Mouse (Mus musculus) kidney, postnatal 0 days (tissue): ENCODE results near the gene S100a13. TPM values are rescaled to one million over a fixed set of nuclear protein-coding genes. Genes with fewer than 3 reads are reported as not detected.

ENCODE experiments used
- ATAC-seq: fragments of 200-750 bp; cut with Nextera tagmentation; replicated peaks from 2 replicates; pipeline ENCODE4 v1.8.0; 2017; ENCODE audit warnings: low read depth, moderate number of reproducible peaks, moderate TSS enrichment, moderate library complexity; ENCODE audit not compliant: low FRiP score
- DNase-seq: peaks from one replicate; pipeline ENCODE4 v3.0.0-alpha.2; 2016; ENCODE audit warnings: low spot score
- H3K27ac ChIP-seq: fragments of 300-500 bp; sonication (generic); 2 replicates; pipeline ENCODE4 v1.5.1; 2014; ENCODE audit warnings: mild to moderate bottlenecking
- H3K27me3 ChIP-seq: fragments of 300-500 bp; sonication (generic); 2 replicates; pipeline ENCODE4 v1.6.1; 2014; ENCODE audit warnings: low read length, mixed read lengths; ENCODE audit not compliant: insufficient read depth
- H3K36me3 ChIP-seq: fragments of 300-500 bp; sonication (generic); 2 replicates; pipeline ENCODE4 v1.6.1; 2014; ENCODE audit warnings: low read length, mixed read lengths; ENCODE audit not compliant: insufficient read depth
- H3K4me1 ChIP-seq: fragments of 300-500 bp; sonication (generic); replicated peaks from 2 replicates; pipeline ENCODE4 v1.6.1; 2014; ENCODE audit warnings: antibody characterized with exemption, low read length, mixed read lengths; ENCODE audit not compliant: insufficient read depth
- H3K4me2 ChIP-seq: fragments of 300-500 bp; sonication (generic); 2 replicates; pipeline ENCODE4 v1.6.1; 2014; ENCODE audit warnings: mild to moderate bottlenecking, low read length, moderate library complexity, mixed read lengths
- H3K4me3 ChIP-seq: fragments of 300-500 bp; sonication (generic); replicated peaks from 2 replicates; pipeline ENCODE4 v1.5.1; 2014; ENCODE audit warnings: low read depth, low read length
- H3K9ac ChIP-seq: fragments of 300-500 bp; sonication (generic); 2 replicates; pipeline ENCODE4 v1.6.1; 2014; ENCODE audit warnings: low read depth, low read length
- H3K9me3 ChIP-seq: fragments of 300-500 bp; sonication (generic); replicated peaks from 2 replicates; pipeline ENCODE4 v1.6.1; 2016; ENCODE audit warnings: low read length, inconsistent platforms, mixed read lengths
- CTCF ChIP-seq: IDR thresholded peaks from 2 replicates; pipeline ENCODE4 v1.5.1; 2016; ENCODE audit warnings: antibody characterized with exemption, low read depth, mild to moderate bottlenecking, moderate library complexity
- WGBS: fragments of 180-500 bp; shearing (Covaris S2); extraction: QIAGEN DNeasy Blood & Tissue Kit; methylation state at CpG from one replicate; pipeline ENCODE4 v1.1.7; 2014; 5-methylcytosine and 5-hydroxymethylcytosine counted together
- polyA plus RNA-seq: library from polyadenylated mRNA; unstranded; fragments of >200 nt; fragmentation: Nextera tagmentation; extraction: Ambion mirVana; gene quantifications from 2 replicates; pipeline ENCODE4 v1.2.1, GENCODE M21; 2015

The S100a13 gene
- polyA plus RNA-seq, 1 experiment from 2014 or later: 78.5 TPM

GRCm38 (mm10) chr3:90512948-90513642, 1.1 kb upstream of the S100a13 start:
- Histone ChIP-seq H3K36me3 (no peaks in the 10 kb centered on the region), H3K4me2 (peak overlapping the region; percentile 84), H3K9me3 (no peaks in the 10 kb centered on the region), H3K27ac (peak overlapping the region; percentile 81), H3K4me3 (peak overlapping the region; percentile 46; the same call in 1 of the 2 replicates), H3K9ac (0 out of 2 replicates have a peak overlapping the region, but pooled peaks have one; percentile 58), H3K4me1 (peaks cover 16% of the 10 kb centered on the region), H3K27me3 (no peaks in the 10 kb centered on the region)
- WGBS: 57% methylated on average over 9 of the region's 9 CpGs
- no peak for TF ChIP-seq CTCF
- DNase-seq (peak; percentile 27), ATAC-seq (no peak)

- peak overlapping the region; percentile 58 for H3K9ac ChIP-seq
- H3K36me3 ChIP-seq: no peaks in the 10 kb centered on the region
- H3K4me2 ChIP-seq: peak overlapping the region; percentile 84
- H3K9me3 ChIP-seq: no peaks in the 10 kb centered on the region
- H3K4me3 ChIP-seq: peak overlapping the region; percentile 46
- TF ChIP-seq CTCF: no peak
- no peaks in the 10 kb centered on the region for H3K27me3 ChIP-seq
- H3K27ac ChIP-seq: peak overlapping the region; percentile 81
- peaks cover 16% of the 10 kb centered on the region for H3K4me1 ChIP-seq
- ATAC-seq (peak; percentile 73), DNase-seq (peak; percentile 88)
- under 1% methylated on average over 10 of the region's 10 CpGs for WGBS
Observed at GRCm38 (mm10) chr3:90514691-90515090, 456 bp downstream of the S100a13 start.

- Histone ChIP-seq H3K4me1 (peaks cover 16% of the 10 kb centered on the region), H3K36me3 (no peaks in the 10 kb centered on the region), H3K9ac (peak overlapping the region; percentile 58), H3K27me3 (no peaks in the 10 kb centered on the region), H3K4me3 (peak overlapping the region; percentile 46), H3K4me2 (peak overlapping the region; percentile 84), H3K9me3 (no peaks in the 10 kb centered on the region), H3K27ac (peak overlapping the region; percentile 81)
- WGBS: 36% methylated on average over 1 of the region's 1 CpGs
- ATAC-seq (no peak), DNase-seq (peak; percentile 21)
- TF ChIP-seq CTCF: no peak
Observed at GRCm38 (mm10) chr3:90515242-90515641, 1.0 kb downstream of the S100a13 start.

GRCm38 (mm10) chr3:90515789-90516188, 1.6 kb downstream of the S100a13 start:
- Histone ChIP-seq H3K9me3 (no peaks in the 10 kb centered on the region), H3K9ac (no peak overlapping the region), H3K36me3 (no peaks in the 10 kb centered on the region), H3K4me1 (peaks cover 16% of the 10 kb centered on the region), H3K27ac (no peak overlapping the region), H3K4me2 (peak overlapping the region; percentile 84; the same call in 1 of the 2 replicates), H3K4me3 (no peak overlapping the region), H3K27me3 (no peaks in the 10 kb centered on the region)
- 94% methylated on average over 4 of the region's 4 CpGs for WGBS
- ATAC-seq (no peak), DNase-seq (no peak)
- no peak for TF ChIP-seq CTCF

GRCm38 (mm10) chr3:90517711-90518110, 3.5 kb downstream of the S100a13 start:
- no peak overlapping the region for H3K4me2 ChIP-seq

GRCm38 (mm10) chr3:90525421-90525820, 11.2 kb downstream of the S100a13 start:
- ATAC-seq (peak; percentile 60; the same call in 1 of the 2 replicates), DNase-seq (peak; percentile 95)
- peak; percentile 87 for TF ChIP-seq CTCF
- 58% methylated on average over 4 of the region's 4 CpGs for WGBS
- Histone ChIP-seq H3K27me3 (no peaks in the 10 kb centered on the region), H3K9me3 (no peaks in the 10 kb centered on the region), H3K4me1 (no peaks in the 10 kb centered on the region), H3K9ac (no peak overlapping the region), H3K27ac (no peak overlapping the region), H3K36me3 (no peaks in the 10 kb centered on the region), H3K4me3 (no peak overlapping the region), H3K4me2 (no peak overlapping the region)

More at GRCm38 (mm10) chr3:90517711-90518110, 3.5 kb downstream of the S100a13 start:
- Histone ChIP-seq H3K36me3 (no peaks in the 10 kb centered on the region), H3K9me3 (no peaks in the 10 kb centered on the region), H3K4me3 (no peak overlapping the region), H3K27me3 (no peaks in the 10 kb centered on the region), H3K27ac (no peak overlapping the region), H3K9ac (no peak overlapping the region), H3K4me1 (peaks cover 16% of the 10 kb centered on the region)
- WGBS: 75% methylated on average over 4 of the region's 4 CpGs
- DNase-seq (no peak), ATAC-seq (no peak)
- TF ChIP-seq CTCF: no peak

GRCm38 (mm10) chr3:90526076-90526475, 11.8 kb downstream of the S100a13 start:
- no peak overlapping the region for H3K9ac ChIP-seq
- H3K27me3 ChIP-seq: no peaks in the 10 kb centered on the region
- TF ChIP-seq CTCF: no peak
- 73% methylated on average over 2 of the region's 2 CpGs for WGBS
- H3K27ac ChIP-seq: no peak overlapping the region
- H3K9me3 ChIP-seq: no peaks in the 10 kb centered on the region
- DNase-seq: no peak
- H3K36me3 ChIP-seq: no peaks in the 10 kb centered on the region
- no peak overlapping the region for H3K4me2 ChIP-seq
- H3K4me1 ChIP-seq: no peaks in the 10 kb centered on the region
- no peak overlapping the region for H3K4me3 ChIP-seq
- no peak for ATAC-seq
